Mouse (Mus musculus) heart, postnatal 0 days (tissue): Measurements from ENCODE around the gene Rec114.

ENCODE experiments used
- CTCF ChIP-seq: IDR thresholded peaks from 2 replicates; pipeline ENCODE4 v1.5.1; 2016; ENCODE audit warnings: antibody characterized with exemption, control low read depth, low read depth
- EP300 ChIP-seq: IDR thresholded peaks from 2 replicates; pipeline ENCODE4 v1.6.1; 2016; ENCODE audit warnings: antibody characterized with exemption, low read depth

DNA sequence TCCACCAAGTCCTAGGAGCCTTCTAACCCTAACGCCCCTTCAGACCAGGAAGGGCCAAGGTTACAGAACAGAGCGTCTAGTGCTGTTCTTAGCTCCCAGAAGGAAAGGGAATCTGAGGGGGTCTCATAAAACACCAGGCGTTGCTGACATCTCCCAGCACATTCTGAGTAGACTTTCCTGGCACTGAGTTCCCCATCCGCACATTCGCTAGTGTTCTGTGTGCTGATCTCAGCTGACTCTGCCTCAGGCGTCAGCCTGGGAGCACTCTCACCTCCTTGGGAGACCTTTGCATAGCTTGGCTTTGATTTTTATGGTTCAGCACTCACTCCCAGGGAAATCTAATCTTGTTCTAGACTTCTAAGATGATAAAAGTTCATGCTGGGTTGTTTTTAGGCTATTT, 68.4 kb downstream of the Rec114 start:
- TF ChIP-seq CTCF (no peak), EP300 (no peak)
